Mouse (Mus musculus) yolk sac, embryonic 10.5 days (tissue): ENCODE measurements around the gene Cps1.

Experiments used
- DNase-seq: peaks from one replicate; pipeline ENCODE4 v3.0.0-alpha.2; 2017; ENCODE audit warnings: low spot score

Cps1 gene

GRCm38 (mm10) chr1:67122797-67123196 is at the start of gene Cps1:
Cps1 (plus strand) TSS chr1:67123026.
- no peak for DNase-seq

DNA sequence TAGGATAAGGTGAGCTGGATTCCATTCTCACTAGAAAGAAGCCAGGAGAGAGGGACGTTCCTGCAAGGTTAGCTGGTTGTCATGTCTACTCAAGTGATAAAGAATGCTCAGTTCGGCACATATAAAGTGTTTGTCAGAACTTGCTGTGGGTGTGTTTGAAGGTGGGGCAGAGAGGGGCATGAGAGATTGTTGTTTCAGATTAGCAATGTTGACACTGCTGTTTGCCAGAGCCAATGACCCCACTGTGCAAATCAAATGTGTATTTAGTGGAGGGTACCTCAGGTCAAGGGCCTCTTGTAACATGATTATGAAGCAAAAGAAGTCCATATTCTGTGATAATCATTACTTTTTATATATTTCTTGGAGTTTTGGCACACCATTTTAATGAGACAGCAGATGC is 45.1 kb upstream of the Cps1 start:
- DNase-seq, result no peak

DNA sequence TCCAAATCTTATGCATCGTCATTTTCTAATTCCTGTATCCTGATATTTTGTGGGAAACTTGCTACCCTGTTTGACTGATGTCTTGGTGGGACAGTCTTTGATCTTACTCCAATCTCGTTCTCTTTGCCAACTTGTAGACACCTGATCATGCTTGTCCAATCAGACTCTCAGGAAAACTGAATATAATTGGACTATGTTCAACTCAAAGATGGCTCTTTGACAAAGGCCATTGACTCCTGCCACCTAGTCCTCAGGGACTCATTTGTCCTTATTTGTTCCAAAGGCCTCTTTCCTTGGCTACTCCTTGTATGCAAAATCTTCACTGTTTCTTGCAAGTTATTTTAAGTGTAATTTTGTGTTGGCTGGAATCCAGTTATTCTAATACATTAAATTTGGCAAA is 44.2 kb upstream of the Cps1 start:
- DNase-seq, result no peak

DNA sequence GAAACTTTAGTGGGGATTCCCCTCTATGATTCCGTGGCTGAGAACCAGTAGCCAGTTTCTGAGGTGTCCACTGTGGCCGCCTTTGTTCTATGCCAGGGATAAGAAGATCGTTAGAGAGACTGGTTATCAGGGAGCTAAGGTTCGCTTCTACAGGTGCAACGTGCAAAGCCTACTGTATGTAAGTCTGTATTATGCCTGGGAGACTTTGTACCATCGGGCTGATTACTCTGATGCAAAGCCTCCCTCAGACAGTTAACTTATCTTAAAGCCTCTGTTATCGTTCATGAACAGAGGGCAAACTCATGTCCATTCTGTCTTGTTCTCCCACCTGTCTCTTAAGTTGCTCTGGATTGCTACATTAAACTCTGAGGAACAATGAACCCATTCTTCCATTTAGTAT is 43.7 kb upstream of the Cps1 start:
- no peak for DNase-seq

DNA sequence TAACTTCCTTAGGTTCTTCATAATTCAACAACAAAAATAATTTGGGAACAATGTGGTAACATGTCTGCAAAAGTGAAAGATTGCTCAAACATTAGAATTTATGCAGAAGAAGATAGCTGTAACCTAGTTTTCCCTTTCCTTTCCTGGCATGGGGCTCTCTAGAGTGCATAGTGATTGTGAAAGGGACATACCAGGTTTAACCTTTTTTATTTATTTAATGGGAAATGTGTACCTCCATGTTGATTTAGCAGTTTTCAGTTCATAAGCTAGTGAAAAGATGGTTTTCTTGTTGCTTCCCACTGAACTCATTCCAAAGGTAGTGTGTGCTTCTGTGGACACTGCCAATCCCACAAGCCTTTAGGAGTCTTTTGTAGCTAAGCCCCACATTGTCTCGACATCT is 30.4 kb upstream of the Cps1 start:
- no peak for DNase-seq

DNA sequence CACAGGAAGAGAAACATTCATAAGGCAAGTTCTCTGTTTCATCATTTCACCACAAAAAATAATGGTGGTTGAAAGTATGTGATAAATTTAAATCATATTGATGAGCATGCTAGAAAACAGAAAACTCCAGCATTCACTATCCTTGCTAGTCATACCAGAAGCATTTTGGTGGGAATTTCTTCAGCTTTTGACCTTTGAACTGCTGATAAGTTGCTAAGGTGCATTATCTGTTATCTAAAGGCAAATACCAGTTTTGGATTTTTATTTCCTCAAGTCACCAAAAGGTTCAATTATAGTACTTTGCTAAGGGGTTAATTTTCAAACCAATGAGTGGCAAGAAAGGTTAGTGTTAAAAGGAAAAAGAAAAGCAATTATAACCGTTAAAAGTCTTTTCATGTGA is 23.6 kb upstream of the Cps1 start:
- no peak for DNase-seq

DNA sequence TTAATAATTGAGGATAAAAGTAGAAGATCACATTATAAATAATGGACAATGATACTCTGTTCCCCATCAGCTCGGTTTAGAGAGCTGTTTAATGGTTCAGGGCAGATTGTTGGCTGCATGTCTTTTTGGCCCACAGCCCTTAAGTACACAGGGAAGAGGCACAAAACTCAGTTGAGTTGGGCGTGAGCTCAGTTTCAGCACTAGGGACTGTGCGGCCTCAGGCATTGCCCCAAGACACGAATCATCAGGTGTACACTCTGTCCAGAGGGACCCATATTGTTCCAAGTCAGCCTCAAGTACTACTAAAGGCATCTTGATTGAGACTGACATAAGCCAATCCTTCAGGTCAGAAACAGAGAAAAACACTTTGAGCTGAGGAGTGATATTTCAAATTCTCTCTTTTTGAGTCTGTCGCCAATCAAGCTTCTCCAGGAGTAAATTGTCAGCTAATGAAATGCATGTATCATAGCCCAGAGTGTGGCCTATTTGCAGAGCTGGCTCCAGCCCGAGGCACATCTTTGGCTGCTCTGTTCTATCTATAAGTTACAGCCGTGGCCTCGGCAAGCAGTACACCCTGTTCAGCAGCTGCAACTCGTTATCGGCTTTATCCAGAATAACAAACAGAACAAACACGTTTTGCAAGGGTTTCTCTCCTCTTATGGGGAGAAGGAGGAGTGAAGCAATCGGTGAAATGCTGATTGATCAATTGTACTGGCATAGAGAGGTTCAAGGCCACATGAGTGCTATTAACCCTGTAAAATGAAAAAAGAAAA is 19.2 kb upstream of the Cps1 start:
- DNase-seq, result no peak

DNA sequence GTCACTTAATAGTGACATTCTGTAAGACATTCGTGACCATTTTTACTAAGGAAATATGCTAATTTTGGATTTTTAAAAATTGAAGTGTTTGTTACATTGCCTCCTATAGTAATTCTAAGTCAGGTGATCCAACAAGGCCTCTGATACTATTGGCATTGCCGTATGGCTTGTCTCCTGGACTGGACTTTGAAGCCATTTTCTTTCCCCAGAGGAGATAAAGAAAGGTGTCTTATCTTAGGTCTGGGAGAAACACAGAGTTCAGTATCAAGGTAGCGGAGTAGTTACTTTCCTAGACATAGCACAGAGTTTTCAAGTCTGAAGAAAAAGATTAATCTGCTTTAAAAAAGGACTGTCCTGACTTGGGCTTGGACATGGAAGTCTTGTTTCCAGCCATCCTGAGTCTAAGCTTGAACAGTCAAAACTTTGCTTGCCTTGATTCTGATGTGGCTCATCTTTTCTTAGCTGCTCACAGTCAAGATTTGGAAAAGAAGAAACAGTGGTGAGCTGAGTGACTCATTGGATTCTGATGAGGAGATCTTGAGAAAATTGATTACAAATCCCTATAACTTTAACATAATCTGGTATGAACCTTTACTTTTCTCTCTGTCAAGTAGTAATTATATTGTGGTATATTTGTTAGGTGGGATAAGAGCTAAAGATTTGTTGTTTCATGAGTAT is 11.1 kb upstream of the Cps1 start:
- no peak for DNase-seq

GRCm38 (mm10) chr1:67113343-67114030 is 9.3 kb upstream of the Cps1 start:
- no peak for DNase-seq

DNA sequence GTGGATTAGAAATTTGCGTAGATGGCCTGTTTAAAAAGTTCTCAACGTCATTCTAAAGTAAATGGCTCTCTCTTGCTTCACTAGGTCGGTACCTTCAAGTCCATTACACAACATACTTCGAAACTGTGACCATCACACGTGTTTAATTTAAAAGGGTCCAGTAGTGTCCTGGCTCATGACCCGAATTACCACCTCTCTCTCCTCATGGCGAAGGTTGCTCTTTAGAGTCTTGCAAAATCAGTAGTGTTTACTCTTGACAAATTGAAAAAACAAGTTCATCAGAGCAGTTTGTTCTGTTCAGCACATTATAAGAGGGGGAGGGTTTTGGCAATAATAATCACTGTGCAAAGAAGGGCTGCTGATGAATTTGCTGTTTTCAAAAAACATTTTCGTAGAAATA is 6.3 kb upstream of the Cps1 start:
- no peak for DNase-seq

- DNase-seq, result no peak
These were observed 5.0 kb upstream of the Cps1 start for GRCm38 (mm10) chr1:67117778-67118177.

- DNase-seq, result no peak
These were observed 2.6 kb downstream of the Cps1 start for GRCm38 (mm10) chr1:67125433-67125832.

DNA sequence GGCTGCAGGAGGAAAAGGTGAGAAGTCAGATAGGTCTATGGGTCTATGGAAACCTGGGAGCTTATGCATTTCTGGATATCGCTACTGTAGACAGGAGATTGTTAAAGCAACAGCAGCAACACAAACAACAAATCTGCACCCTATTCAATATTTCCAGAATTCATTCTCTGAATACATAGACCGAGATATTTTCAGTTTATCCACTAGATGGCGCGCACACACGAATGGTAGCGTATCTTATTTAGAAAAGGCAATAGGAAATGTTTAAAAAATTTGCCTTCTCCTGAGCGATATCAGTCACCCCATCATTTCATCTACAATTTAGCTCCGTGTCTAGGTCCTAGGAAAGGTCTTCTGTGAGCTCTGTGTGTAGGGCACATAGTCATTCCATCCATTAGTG is 21.1 kb downstream of the Cps1 start:
- DNase-seq, result no peak

- no peak for DNase-seq
These were observed 28.4 kb downstream of the Cps1 start for GRCm38 (mm10) chr1:67151246-67151645.

DNA sequence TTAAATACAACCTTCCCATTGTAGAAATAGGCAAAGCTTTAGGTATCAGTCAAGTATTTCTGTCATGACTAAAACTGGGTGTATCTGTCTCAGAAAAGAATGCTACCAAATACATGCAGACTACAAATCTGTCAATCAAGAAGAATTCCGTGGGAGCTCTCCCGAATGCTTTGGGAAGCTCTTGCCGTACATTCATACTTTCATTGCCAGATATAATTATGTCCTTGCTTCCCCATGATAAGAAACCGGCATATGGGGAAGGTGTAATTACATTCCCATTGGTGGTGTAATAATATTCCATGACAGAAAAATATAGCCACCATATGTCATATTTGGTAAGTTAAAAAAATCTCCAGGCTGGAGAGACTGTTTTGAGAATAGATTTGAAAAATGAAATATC is 44.5 kb downstream of the Cps1 start:
- no peak for DNase-seq

DNA sequence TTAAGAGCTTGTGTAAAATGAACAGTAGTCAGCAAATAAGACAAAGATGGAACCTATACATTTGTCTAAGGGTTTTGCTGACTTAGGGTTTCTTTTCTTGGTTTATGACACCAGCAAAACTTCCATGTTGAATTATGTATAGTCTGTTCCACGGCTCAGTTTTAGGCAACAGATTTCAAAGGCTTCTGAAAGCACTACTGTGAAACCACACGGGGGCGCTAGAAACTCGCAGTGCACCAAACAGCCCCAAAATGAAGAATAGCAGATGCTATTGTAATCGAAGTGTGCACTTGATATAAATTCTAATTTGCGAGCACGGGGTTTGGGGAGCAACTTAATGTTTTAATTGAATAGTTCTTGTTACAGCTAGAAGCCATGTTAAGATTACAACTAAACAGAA is 58.3 kb downstream of the Cps1 start:
- DNase-seq, result peak; percentile 14

- no peak for DNase-seq
These were observed 59.4 kb downstream of the Cps1 start for GRCm38 (mm10) chr1:67182201-67182600.

- DNase-seq, result no peak
These were observed 60.7 kb downstream of the Cps1 start for GRCm38 (mm10) chr1:67183532-67183931.

GRCm38 (mm10) chr1:67184134-67184533 is 61.3 kb downstream of the Cps1 start:
- no peak for DNase-seq

- no peak for DNase-seq
These were observed 74.5 kb downstream of the Cps1 start for GRCm38 (mm10) chr1:67197335-67197734.

DNA sequence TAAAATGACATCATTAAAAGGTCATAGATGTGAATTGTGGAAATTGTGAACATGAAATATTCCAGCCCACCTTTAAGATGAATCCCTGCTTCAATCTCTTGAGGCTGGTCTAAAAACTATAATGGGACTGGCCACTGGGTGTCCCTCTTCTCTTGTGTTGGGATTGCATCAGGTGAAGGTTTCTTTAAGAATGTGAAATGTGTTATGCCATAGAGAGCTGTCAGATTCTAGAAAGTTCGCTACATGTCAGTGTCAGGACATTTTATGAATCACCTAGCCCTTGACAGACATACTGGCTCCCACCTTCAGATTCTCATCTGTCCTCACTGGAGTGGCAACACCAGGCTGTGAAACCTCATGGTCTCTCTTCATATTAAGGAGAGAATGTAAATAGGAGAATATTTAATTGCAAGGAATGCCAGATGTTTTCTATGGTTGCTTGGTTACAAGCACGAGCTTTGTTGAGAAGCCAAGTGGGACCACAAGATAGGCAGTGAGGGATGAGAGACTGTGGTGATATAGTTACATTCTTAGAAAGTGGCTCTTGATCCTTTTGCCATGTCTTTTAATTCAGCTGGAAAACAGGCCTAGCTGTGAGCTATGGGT is 95.6 kb downstream of the Cps1 start:
- DNase-seq, result no peak

GRCm38 (mm10) chr1:67223666-67224065 is 100.8 kb downstream of the Cps1 start:
- no peak for DNase-seq

DNA sequence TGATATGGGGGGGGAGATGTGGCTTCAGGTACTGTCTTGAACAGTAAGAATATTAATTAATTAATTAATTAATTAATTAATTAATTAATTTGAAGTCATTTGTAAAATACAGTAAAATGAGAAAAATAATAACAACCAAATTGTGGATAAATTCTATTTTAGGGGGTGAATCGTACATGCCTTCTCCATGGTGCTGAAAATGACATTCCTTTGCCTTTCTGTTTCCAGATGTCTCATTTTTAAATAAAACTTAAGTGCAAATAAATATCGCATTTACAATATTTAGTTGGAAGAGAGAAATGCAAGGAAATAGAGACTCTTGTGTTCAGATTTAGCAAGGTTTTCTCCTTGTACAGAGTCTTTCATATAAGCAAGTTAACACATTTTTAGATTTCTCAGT is 112.0 kb downstream of the Cps1 start:
- no peak for DNase-seq
